Mouse (Mus musculus): ENCODE results near the gene Traf4.

DNA sequence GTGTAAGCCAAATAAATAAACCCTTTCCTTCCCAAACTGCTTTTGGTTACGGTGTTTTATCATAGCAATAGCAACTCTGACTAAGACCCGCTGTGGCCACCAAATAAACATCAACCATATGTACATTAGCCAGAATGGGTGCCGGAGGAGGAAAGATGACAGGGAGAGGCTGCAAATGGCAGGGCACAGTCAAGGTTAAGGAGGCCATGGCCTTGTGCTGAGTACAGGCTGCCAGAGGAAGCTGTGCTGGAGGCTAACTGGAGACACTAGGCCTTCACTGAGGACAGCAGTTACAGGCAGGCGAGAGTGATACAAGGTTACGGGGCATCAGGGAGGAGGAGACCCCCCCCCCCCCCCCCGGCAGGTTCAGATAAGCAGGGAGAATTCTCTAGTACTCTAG, 44.5 kb upstream of the Traf4 start:
- no peak for TF ChIP-seq ETS1 (IDR thresholded peaks at IDR 0.05; ENCODE audit: low read depth, low read length)
- TF ChIP-seq POLR2AphosphoS2 (IDR thresholded peaks at IDR 0.05; ENCODE audit: low read length): no peak
